16 mouse cellular contexts compared by ENCODE assay signal in the genomic region with DNA sequence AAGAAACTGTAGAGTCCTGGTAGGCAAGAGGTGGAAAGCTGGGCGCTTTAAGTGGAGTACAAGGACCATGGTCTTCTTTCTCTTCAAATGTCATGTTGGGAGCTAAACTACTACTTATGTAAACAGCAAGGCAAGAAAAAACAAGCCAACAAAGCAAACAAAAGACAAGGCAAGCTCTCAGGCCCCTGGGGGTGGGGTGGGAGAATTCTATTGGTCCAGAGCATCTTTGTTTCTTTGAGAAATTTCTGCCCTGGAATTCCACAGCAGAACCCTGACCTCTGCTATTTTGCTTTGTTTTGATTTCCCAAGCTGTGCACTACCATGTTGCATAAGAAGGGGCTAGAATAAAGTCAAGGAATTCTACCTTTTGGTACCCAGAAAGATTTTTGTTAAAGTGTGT.
A peak's percentile ranks its signal among the peaks of the same experiment; 100 is the strongest.
DNase-seq lines count a peak whose midpoint lies in the region; ATAC-seq and TF ChIP-seq lines count a peak whose summit lies in the region.
"Had no signal": no experiment of that assay in that cellular context is flagged by ENCODE, and none has a peak within 500 bp of the region (broad histone marks: within the 10 kb centered on the region; RNA-seq: fewer than 3 reads in every experiment).

No protein-coding gene starts in this region.

- H3K27me3 ChIP-seq in embryonic facial prominence, embryonic 11.5 days (ENCODE audit: control insufficient read depth, insufficient read depth, low read length), result no peaks in the 10 kb centered on the region
- no peaks in the 10 kb centered on the region for H3K27me3 ChIP-seq in liver, embryonic 11.5 days (replicated peaks; ENCODE audit: control insufficient read depth, insufficient read depth, low read length)
- H3K27me3 ChIP-seq: liver, embryonic 13.5 days; midbrain, embryonic 15.5 days had no signal

- no peak overlapping the region for H3K4me2 ChIP-seq in embryonic facial prominence, embryonic 11.5 days (ENCODE audit: low read depth, low read length)
- H3K4me2 ChIP-seq in liver, embryonic 11.5 days, result no peak overlapping the region
- H3K4me2 ChIP-seq: liver, embryonic 13.5 days; midbrain, embryonic 15.5 days had no signal

- H3K9ac ChIP-seq in embryonic facial prominence, embryonic 11.5 days (replicated peaks; ENCODE audit: low read length), result no peak overlapping the region
- H3K9ac ChIP-seq in liver, embryonic 11.5 days (ENCODE audit: low read depth, low read length), result no peak overlapping the region
- H3K9ac ChIP-seq: forebrain, postnatal 0 days; liver, embryonic 13.5 days; midbrain, embryonic 15.5 days had no signal

- no peaks in the 10 kb centered on the region for H3K9me3 ChIP-seq in embryonic facial prominence, embryonic 11.5 days (replicated peaks; ENCODE audit: control insufficient read depth, low read length)
- no peaks in the 10 kb centered on the region for H3K9me3 ChIP-seq in liver, embryonic 11.5 days (ENCODE audit: control insufficient read depth, low read length)
- H3K9me3 ChIP-seq: liver, embryonic 13.5 days; midbrain, embryonic 15.5 days had no signal

- H3K27ac ChIP-seq in gastrocnemius, adult 2 months, result peak overlapping the region; percentile 76
- 0 out of 2 replicates have a peak overlapping the region, but pooled peaks have one; percentile 44 for H3K27ac ChIP-seq in layer of hippocampus, adult 2 months
- no peak overlapping the region for H3K27ac ChIP-seq in embryonic facial prominence, embryonic 11.5 days (replicated peaks; ENCODE audit: low read depth, low read length)
- no peak overlapping the region for H3K27ac ChIP-seq in liver, embryonic 11.5 days (ENCODE audit: low read depth, low read length)
- H3K27ac ChIP-seq: hindbrain, postnatal 0 days; liver, embryonic 13.5 days; midbrain, embryonic 15.5 days had no signal

- ATAC-seq in embryonic facial prominence, embryonic 11.5 days (replicated peaks; ENCODE audit: insufficient number of reproducible peaks, low FRiP score, low TSS enrichment, low read depth), result no peak
- ATAC-seq in liver, embryonic 11.5 days (replicated peaks; ENCODE audit: low FRiP score), result no peak
- ATAC-seq: forebrain, postnatal 0 days; hindbrain, postnatal 0 days; midbrain, embryonic 15.5 days had no signal

- no peak for TF ChIP-seq CTCF in gastrocnemius, adult 2 months (IDR thresholded peaks at IDR 0.05)
- TF ChIP-seq CTCF in layer of hippocampus, adult 2 months (conservative IDR thresholded peaks at IDR 0.05), result no peak

- H3K4me1 ChIP-seq in embryonic facial prominence, embryonic 11.5 days (ENCODE audit: control insufficient read depth, insufficient read depth, low read length), result no peaks in the 10 kb centered on the region
- no peaks in the 10 kb centered on the region for H3K4me1 ChIP-seq in liver, embryonic 11.5 days (replicated peaks; ENCODE audit: control insufficient read depth, insufficient read depth, low read length)
- H3K4me1 ChIP-seq: midbrain, embryonic 15.5 days had no signal

- WGBS in embryonic facial prominence, embryonic 11.5 days, result 67% methylated on average over 1 of the region's 1 CpGs
- 79% methylated on average over 1 of the region's 1 CpGs for WGBS in liver, embryonic 11.5 days

- intact Hi-C loops in gastrocnemius, adult 2 months (cut with DNase I), result no loop called here
- intact Hi-C loops in gastrocnemius, postnatal 14 days (cut with DNase I; ENCODE audit: low total_unique reads), result no loop called here

- H3K36me3 ChIP-seq in embryonic facial prominence, embryonic 11.5 days (replicated peaks; ENCODE audit: control insufficient read depth, insufficient read depth, low read depth, low read length), result no peaks in the 10 kb centered on the region
- H3K36me3 ChIP-seq in liver, embryonic 11.5 days (ENCODE audit: control insufficient read depth, insufficient read depth, low read length), result no peaks in the 10 kb centered on the region
- H3K36me3 ChIP-seq: liver, embryonic 13.5 days; midbrain, embryonic 15.5 days had no signal

- no peak overlapping the region for H3K4me3 ChIP-seq in gastrocnemius, adult 2 months
- no peak overlapping the region for H3K4me3 ChIP-seq in layer of hippocampus, adult 2 months
- no peak overlapping the region for H3K4me3 ChIP-seq in embryonic facial prominence, embryonic 11.5 days (ENCODE audit: low read depth, low read length)
- H3K4me3 ChIP-seq in liver, embryonic 11.5 days (ENCODE audit: low read depth, low read length), result no peak overlapping the region
- H3K4me3 ChIP-seq: liver, embryonic 13.5 days; midbrain, embryonic 15.5 days had no signal

- peak; percentile 1 for DNase-seq in gastrocnemius, adult 2 months
- no peak for DNase-seq in gastrocnemius, postnatal 14 days
- DNase-seq in layer of hippocampus, adult 2 months (ENCODE audit: low spot score in 2 of 2), result no peak
- DNase-seq in layer of hippocampus, postnatal 10 days (ENCODE audit: low spot score in 2 of 2), result no peak
- DNase-seq in R1 (ENCODE audit: low read depth, low spot score), result peak; percentile 36
- peak; percentile 30 for DNase-seq in embryonic facial prominence, embryonic 11.5 days (ENCODE audit: low spot score)
- DNase-seq in liver, embryonic 11.5 days (ENCODE audit: low spot score), result no peak
- DNase-seq: cerebellum, postnatal 14 days; forebrain, postnatal 0 days; layer of hippocampus, postnatal 36 days; left cerebral cortex, postnatal 4 days; liver, embryonic 13.5 days; lung, postnatal 14 days; right cerebral cortex, postnatal 25 days had no signal

Comparison
In these comparisons a context has a peak if more than half of its experiments do, and no peak if none do; other contexts are left out.
1. DNase-seq: peak in gastrocnemius, adult 2 months (single experiment), R1 (single experiment) and embryonic facial prominence, embryonic 11.5 days (single experiment); none in gastrocnemius, postnatal 14 days (single experiment), layer of hippocampus, adult 2 months (0 of 2), layer of hippocampus, postnatal 10 days (0 of 2) and liver, embryonic 11.5 days (single experiment).
2. H3K27ac ChIP-seq: peak in gastrocnemius, adult 2 months (single experiment) and layer of hippocampus, adult 2 months (single experiment); none in embryonic facial prominence, embryonic 11.5 days (single experiment) and liver, embryonic 11.5 days (single experiment).